Mouse (Mus musculus) midbrain, embryonic 10.5 days (tissue): ENCODE data around the gene Ippk. TPM values are rescaled to one million over a fixed set of nuclear protein-coding genes. Genes with fewer than 3 reads are reported as not detected.

Experiments used
- polyA plus RNA-seq: library from polyadenylated mRNA; unstranded; fragments of >200 nt; fragmentation: Nextera tagmentation; extraction: Ambion mirVana; gene quantifications from 2 replicates; pipeline ENCODE4 v1.2.1, GENCODE M21; 2016

Gene Ippk
- polyA plus RNA-seq, 1 experiment from 2014 or later = 20.3 TPM

Other genes starting within 250 kb of the Ippk start
- gene Ninj1, start 233.8 kb upstream of the Ippk start, polyA plus RNA-seq = 23.1 and 24.3 TPM in 2 replicates
- 23.1 and 23.3 TPM in 2 replicates for gene Card19, start 205.2 kb upstream of the Ippk start, polyA plus RNA-seq
- 1.0 and 1.2 TPM in 2 replicates for gene Susd3, start 172.5 kb upstream of the Ippk start, polyA plus RNA-seq
- 1.1 and 1.5 TPM in 2 replicates for gene Fgd3, start 100.9 kb upstream of the Ippk start, polyA plus RNA-seq
- 29.7 and 33.9 TPM in 2 replicates for gene Bicd2, start 79.7 kb upstream of the Ippk start, polyA plus RNA-seq
- gene Tes3-ps, start 72.1 kb downstream of the Ippk start, polyA plus RNA-seq = 1.2 and 1.6 TPM in 2 replicates
- gene Ecm2, start 83.6 kb downstream of the Ippk start, polyA plus RNA-seq = 0.53 and 0.97 TPM in 2 replicates
- 0.11 and 0.15 TPM in 2 replicates for gene Aspn, start 123.2 kb downstream of the Ippk start, polyA plus RNA-seq
- gene Omd, start 161.2 kb downstream of the Ippk start, polyA plus RNA-seq = 1.1 TPM in 2 replicates
- gene Ogn, start 186.8 kb downstream of the Ippk start, polyA plus RNA-seq = 1.8 and 4.8 TPM in 2 replicates
- gene Cenpp, start 231.5 kb downstream of the Ippk start, polyA plus RNA-seq = 32.1 and 38.4 TPM in 2 replicates
- gene Nol8, start 231.8 kb downstream of the Ippk start, polyA plus RNA-seq = 22.7 and 23.9 TPM in 2 replicates